Mouse (Mus musculus): ENCODE data around the gene H2al1n. TPM values are rescaled to one million over a fixed set of nuclear protein-coding genes. Genes with fewer than 3 reads are reported as not detected.

Gene H2al1n
- polyA plus RNA-seq (2017; shearing (Covaris generic)), result not detected

GRCm38 (mm10) chrX:14210848-14211247 is at the start of gene H2al1n:
Gene H2al1n, plus strand, starts transcription at chrX:14211148.

